Mouse (Mus musculus) midbrain, embryonic 14.5 days (tissue): ENCODE data around the gene 1520401A03Rik. TPM values are rescaled to one million over a fixed set of nuclear protein-coding genes. Genes with fewer than 3 reads are reported as not detected.
A peak's percentile ranks its signal among the peaks of the same experiment; 100 is the strongest.
"Not testable (repeated sequence)": the region's sequence is repeated elsewhere in the genome, so short reads cannot be mapped to it uniquely, and the experiment has no call there.

Experiments
- ATAC-seq: fragments of 200-750 bp; cut with Nextera tagmentation; 2 replicates; pipeline ENCODE4 v1.8.0; 2017; ENCODE audit warnings: moderate number of reproducible peaks, moderate library complexity; ENCODE audit not compliant: low FRiP score, low TSS enrichment
- DNase-seq: peaks from one replicate; pipeline ENCODE4 v3.0.0-alpha.2; 2015
- H3K27ac ChIP-seq: fragments of 300-500 bp; sonication (generic); replicated peaks from 2 replicates; pipeline ENCODE4 v1.5.1; 2014; ENCODE audit warnings: mild to moderate bottlenecking, low read depth, low read length, moderate library complexity
- H3K27me3 ChIP-seq: fragments of 300-500 bp; sonication (generic); 2 replicates; pipeline ENCODE4 v1.6.1; 2014; ENCODE audit warnings: low read length, control low read depth, mixed read lengths; ENCODE audit not compliant: control insufficient read depth, insufficient read depth
- H3K36me3 ChIP-seq: fragments of 300-500 bp; sonication (generic); 2 replicates; pipeline ENCODE4 v1.6.1; 2014; ENCODE audit warnings: low read length, control low read depth; ENCODE audit not compliant: control insufficient read depth, insufficient read depth
- H3K4me1 ChIP-seq: fragments of 300-500 bp; sonication (generic); 2 replicates; pipeline ENCODE4 v1.6.1; 2014; ENCODE audit warnings: mild to moderate bottlenecking, antibody characterized with exemption, low read length, control low read depth; ENCODE audit not compliant: control insufficient read depth, insufficient read depth
- H3K4me2 ChIP-seq: fragments of 300-500 bp; sonication (generic); 2 replicates; pipeline ENCODE4 v1.6.1; 2014; ENCODE audit warnings: mild to moderate bottlenecking, low read length, moderate library complexity
- H3K4me3 ChIP-seq: fragments of 300-500 bp; sonication (generic); replicated peaks from 2 replicates; pipeline ENCODE4 v1.5.1; 2014; ENCODE audit warnings: low read depth, low read length
- H3K9ac ChIP-seq: fragments of 300-500 bp; sonication (generic); replicated peaks from 2 replicates; pipeline ENCODE4 v1.6.1; 2014; ENCODE audit warnings: mild to moderate bottlenecking, low read length, moderate library complexity
- H3K9me3 ChIP-seq: fragments of 300-500 bp; sonication (generic); 2 replicates; pipeline ENCODE4 v1.6.1; 2016; ENCODE audit warnings: low read length, control low read depth, mixed read lengths; ENCODE audit not compliant: control insufficient read depth
- WGBS: fragments of 180-500 bp; shearing (Covaris S2); extraction: QIAGEN DNeasy Blood & Tissue Kit; methylation state at CpG from one replicate; pipeline ENCODE4 v1.1.7; 2014; 5-methylcytosine and 5-hydroxymethylcytosine counted together
- polyA plus RNA-seq: library from polyadenylated mRNA; unstranded; fragments of >200 nt; fragmentation: Nextera tagmentation; extraction: Ambion mirVana; gene quantifications from 2 replicates; pipeline ENCODE4 v1.2.1, GENCODE M21; 2014

1520401A03Rik gene
- polyA plus RNA-seq = not detected in 2 replicates

DNA sequence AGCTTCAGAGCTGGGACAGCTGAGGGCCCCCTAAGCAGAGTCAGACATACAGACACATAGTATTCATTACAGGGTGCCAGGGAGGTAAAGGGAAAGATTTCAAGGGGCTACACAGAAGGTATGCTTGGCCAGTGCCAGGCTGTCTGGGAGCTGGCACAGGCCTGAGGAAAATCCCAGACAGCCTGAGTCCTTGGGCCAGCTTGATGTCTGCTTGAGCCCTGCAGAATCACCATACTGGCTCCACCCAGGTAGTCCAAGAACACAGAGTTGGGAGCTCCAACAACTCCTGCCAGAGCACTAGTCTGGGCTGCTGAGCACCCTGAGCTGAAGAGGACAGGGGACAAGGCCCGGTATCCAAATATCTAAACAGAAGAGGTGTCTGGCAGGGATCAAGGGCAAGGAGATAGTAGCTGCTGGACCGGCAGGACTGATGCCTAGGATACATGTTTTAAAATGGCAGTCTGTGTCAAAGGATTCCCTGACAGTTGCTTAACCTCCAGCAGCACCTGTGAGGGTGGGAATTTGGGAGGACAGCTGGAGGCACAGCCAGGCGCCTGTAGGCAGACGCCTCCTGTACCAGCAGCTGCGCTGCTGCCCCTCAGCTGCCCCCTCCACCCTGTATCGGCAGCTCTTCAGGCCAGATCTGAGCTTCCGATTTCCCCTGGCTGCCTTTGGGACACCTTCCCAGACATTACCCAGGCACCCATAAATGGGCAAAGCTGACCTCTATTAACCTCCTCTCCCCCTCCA lies at the start of gene 1520401A03Rik:
Gene 1520401A03Rik (minus strand): TSS at position 408 of the 750 bp plus-strand sequence.
- Histone ChIP-seq H3K27me3 (no peaks in the 10 kb centered on the region), H3K4me3 (no peak within 1 kb of the TSS), H3K4me1 (peaks cover 9% of the 10 kb centered on the region; the same call in 1 of the 2 replicates), H3K36me3 (no peaks in the 10 kb centered on the region), H3K9me3 (no peaks in the 10 kb centered on the region), H3K4me2 (no peak within 1 kb of the TSS), H3K27ac (no peak within 1 kb of the TSS), H3K9ac (no peak within 1 kb of the TSS)
- ATAC-seq (no peak), DNase-seq (no peak)
- 83% methylated on average over 7 of the region's 7 CpGs for WGBS

DNA sequence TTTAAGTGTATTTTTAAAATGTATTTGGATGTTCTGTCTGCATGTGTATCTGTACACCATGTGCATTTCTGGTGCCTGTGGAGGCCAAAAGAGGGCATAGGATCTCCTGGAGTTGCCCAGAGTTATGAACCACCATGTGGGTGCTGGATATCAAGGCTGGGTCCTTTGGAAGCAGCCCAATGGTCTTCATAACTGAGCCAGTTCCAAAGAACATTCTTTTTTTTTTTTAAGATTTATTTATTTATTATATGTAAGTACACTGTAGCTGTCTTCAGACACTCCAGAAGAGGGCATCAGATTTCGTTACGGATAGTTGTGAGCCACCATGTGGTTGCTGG lies 49.6 kb upstream of the 1520401A03Rik start:
- H3K9ac ChIP-seq, ATAC-seq, H3K27ac ChIP-seq, H3K9me3 ChIP-seq, H3K27me3 ChIP-seq, DNase-seq: not testable (repeated sequence)
- peaks cover 20% of the 10 kb centered on the region for H3K4me1 ChIP-seq
- H3K36me3 ChIP-seq = peaks cover 14% of the 10 kb centered on the region; the same call in 1 of the 2 replicates
- peak overlapping the region; percentile 86 for H3K4me3 ChIP-seq
- peak overlapping the region; percentile 65 for H3K4me2 ChIP-seq
- WGBS = 96% methylated on average over 2 of the region's 2 CpGs

DNA sequence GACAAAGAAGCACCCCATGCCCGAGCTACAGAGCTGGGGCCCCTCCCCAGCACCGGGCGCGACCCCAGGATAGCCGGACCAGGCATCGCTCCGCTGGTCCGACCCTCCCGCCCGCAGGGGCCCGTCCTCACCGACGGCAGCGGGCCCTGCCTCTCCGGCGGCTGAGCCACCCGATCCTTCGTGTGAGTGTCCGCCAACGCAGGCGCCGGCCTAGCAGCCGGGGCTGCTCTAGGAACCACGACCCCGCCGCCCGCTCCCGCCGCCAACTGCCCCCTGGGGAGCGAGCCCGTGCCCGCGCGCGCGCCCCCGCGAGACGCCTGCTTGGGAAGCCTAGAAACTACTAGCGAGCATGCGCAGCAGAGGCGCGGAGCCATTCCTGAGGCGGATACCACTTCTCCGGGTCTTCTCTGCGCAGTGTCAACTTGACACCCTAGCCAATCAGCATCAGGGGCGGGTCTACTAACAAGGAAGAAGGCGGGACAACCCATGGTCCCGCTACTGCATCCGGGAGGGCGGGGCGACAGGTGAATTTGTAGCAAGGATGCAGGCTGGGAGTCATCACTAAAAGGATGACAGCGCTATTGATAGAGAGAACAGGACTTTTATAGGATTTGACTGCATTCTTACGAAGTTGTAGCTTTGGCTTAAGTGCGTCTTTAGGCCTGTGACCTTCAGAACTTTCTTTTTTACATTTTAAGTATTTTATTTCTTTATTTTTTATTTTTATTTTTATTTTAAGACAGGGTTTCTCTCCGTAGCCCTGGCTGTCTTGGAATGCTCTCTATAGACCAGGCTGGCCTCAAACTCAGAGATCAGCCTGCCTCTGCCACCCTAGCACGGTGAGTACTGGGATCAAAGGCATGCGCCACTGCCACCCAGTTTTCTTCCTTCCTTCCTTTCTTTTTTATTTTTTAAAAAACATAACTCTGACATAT lies 49.0 kb upstream of the 1520401A03Rik start, which contains the start of gene Flywch1:
Gene Flywch1 (minus strand): TSS at position 319 of the 935 bp plus-strand sequence.
- no peaks in the 10 kb centered on the region for H3K9me3 ChIP-seq
- ATAC-seq (peak; percentile 98), DNase-seq (peak; percentile 99)
- H3K36me3 ChIP-seq = peaks cover 15% of the 10 kb centered on the region; the same call in 1 of the 2 replicates
- H3K27me3 ChIP-seq = no peaks in the 10 kb centered on the region
- peak within 1 kb of the TSS; percentile 98 for H3K9ac ChIP-seq
- H3K4me1 ChIP-seq = peaks cover 20% of the 10 kb centered on the region
- WGBS = 3% methylated on average over 58 of the region's 58 CpGs
- peak within 1 kb of the TSS; percentile 86 for H3K4me3 ChIP-seq
- H3K27ac ChIP-seq = peak within 1 kb of the TSS; percentile 92
- H3K4me2 ChIP-seq = peak within 1 kb of the TSS; percentile 65

DNA sequence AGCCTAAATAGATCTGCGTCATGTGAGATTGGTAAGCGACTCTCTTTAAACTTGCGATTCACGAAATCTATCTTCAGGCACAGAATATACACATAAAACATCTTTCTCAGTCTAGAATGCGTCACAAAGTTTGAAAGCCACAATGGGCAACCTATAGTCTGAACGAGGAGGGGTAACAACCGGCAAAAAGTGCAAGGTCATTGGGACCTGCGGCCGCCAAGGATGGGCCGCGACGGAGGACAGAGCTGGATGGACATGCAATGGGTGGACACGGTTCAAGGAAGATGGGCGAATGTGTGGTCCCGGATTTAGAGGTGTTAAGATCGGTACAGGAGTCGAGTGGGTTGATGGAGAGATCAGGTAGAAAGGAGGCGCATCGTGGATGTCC lies 48.3 kb upstream of the 1520401A03Rik start:
- H3K4me2 ChIP-seq = peak overlapping the region; percentile 65
- no peak; the same call in 1 of the 2 replicates for ATAC-seq
- DNase-seq = no peak

DNA sequence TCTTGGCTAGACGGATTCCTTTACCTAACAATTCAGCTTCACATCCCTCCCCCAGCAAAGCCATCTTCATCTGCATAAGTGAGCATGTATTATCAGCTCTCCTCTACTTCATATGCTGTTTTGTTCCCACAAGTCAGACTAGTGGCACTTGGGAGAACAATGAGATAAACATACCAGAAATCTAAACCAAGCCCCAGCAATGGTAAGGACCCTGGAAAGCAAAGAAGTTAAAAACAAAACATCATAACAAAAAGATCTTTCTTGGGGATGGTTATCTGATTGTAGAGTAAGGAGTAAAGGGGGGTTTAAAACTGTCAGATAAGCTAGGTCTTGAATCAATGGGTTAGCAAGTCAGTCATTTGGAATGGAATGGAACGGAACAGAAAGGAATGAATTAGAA lies 47.9 kb upstream of the 1520401A03Rik start:
- H3K4me1 ChIP-seq = peaks cover 20% of the 10 kb centered on the region
- H3K4me2 ChIP-seq = peak overlapping the region; percentile 65
- DNase-seq = peak; percentile 41

More for the DNA sequence above, 48.3 kb upstream of the 1520401A03Rik start:
- Histone ChIP-seq H3K27ac (peak overlapping the region; percentile 92), H3K27me3 (no peaks in the 10 kb centered on the region), H3K4me1 (peaks cover 20% of the 10 kb centered on the region), H3K4me3 (peak overlapping the region; percentile 86), H3K9ac (peak overlapping the region; percentile 98), H3K36me3 (peaks cover 14% of the 10 kb centered on the region; the same call in 1 of the 2 replicates), H3K9me3 (no peaks in the 10 kb centered on the region)
- WGBS = 1% methylated on average over 19 of the region's 19 CpGs

DNA sequence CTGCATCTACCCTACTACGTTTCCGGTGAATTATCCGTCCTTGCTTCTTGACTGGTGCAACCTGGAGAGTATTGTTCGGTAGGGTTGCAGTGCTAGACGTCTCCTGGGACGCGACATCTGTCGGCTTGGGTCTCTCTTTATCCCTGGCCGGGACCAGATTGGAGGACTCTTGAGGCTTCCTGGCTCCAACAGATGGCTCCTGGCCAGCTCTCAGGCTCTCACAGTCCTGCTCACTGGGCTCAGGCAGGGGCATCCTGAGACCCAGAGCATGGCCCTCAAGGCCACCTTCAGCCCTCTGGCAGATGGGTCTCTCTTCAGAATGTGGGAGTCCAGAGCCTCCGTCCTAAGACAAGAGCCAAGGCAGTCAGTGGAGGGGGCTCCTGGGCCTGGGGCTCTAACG lies 40.4 kb upstream of the 1520401A03Rik start:
- Histone ChIP-seq H3K4me1 (no peaks in the 10 kb centered on the region), H3K4me2 (no peak overlapping the region), H3K27me3 (no peaks in the 10 kb centered on the region), H3K9ac (no peak overlapping the region), H3K4me3 (no peak overlapping the region), H3K9me3 (no peaks in the 10 kb centered on the region), H3K27ac (no peak overlapping the region), H3K36me3 (peaks cover 63% of the 10 kb centered on the region)
- ATAC-seq (no peak), DNase-seq (no peak)
- 85% methylated on average over 11 of the region's 11 CpGs for WGBS

More for the DNA sequence above, 47.9 kb upstream of the 1520401A03Rik start:
- Histone ChIP-seq H3K36me3 (peaks cover 14% of the 10 kb centered on the region; the same call in 1 of the 2 replicates), H3K27ac (peak overlapping the region; percentile 92), H3K9me3 (no peaks in the 10 kb centered on the region), H3K27me3 (no peaks in the 10 kb centered on the region), H3K4me3 (peak overlapping the region; percentile 86), H3K9ac (peak overlapping the region; percentile 98)
- no peak for ATAC-seq
- WGBS = 0% methylated on average over 2 of the region's 2 CpGs

DNA sequence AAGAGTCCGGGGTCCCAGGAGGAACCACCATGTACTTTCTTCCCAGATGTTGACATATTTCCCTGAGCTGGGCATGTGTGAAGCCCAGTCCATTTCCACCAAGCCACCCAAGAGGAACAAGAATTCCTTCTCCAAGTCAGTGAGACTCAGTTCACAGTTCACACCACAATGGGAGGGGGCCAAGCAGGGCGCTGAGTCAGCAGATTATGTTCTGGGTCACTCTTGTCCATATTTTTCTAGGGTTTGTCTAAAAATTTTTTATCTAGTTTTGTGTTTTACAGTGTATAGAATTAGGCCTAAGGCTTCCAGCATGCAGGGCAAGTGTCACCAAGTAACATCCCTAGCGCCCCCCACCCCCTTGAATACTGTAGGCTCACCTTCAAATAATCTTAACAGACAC lies 38.6 kb upstream of the 1520401A03Rik start:
- Histone ChIP-seq H3K9me3 (no peaks in the 10 kb centered on the region), H3K4me3 (no peak overlapping the region), H3K36me3 (peaks cover 77% of the 10 kb centered on the region), H3K9ac (no peak overlapping the region), H3K27ac (no peak overlapping the region), H3K27me3 (no peaks in the 10 kb centered on the region), H3K4me1 (no peaks in the 10 kb centered on the region), H3K4me2 (no peak overlapping the region)
- 98% methylated on average over 3 of the region's 3 CpGs for WGBS
- no peak for ATAC-seq
- no peak for DNase-seq

DNA sequence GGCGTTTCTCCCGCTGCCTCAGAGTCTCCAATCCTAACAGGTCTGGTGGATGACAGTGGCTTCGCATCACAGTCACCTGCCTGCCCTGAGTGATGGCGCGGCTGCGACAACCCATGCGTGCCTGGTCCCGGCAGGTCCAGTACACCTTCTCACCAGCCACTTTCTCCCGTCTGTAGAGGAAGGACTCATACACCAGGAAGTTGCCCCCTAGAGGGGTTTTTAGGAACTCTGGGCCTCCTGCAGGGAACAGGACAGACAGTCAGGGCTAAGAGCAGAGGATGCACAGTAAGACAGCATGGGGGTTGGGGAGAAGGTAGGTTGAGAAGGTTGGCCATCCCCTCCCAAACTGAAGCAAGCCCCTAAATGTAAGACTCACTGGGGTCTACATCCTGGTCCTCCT lies 37.6 kb upstream of the 1520401A03Rik start:
- Histone ChIP-seq H3K4me3 (no peak overlapping the region), H3K27ac (no peak overlapping the region), H3K4me2 (no peak overlapping the region), H3K9ac (no peak overlapping the region), H3K27me3 (no peaks in the 10 kb centered on the region), H3K4me1 (no peaks in the 10 kb centered on the region), H3K9me3 (no peaks in the 10 kb centered on the region), H3K36me3 (peaks cover 87% of the 10 kb centered on the region)
- ATAC-seq = no peak
- DNase-seq = no peak
- WGBS = 93% methylated on average over 9 of the region's 9 CpGs
